Mouse (Mus musculus) 416B (cell line): Measurements from ENCODE around the gene Ttc9c.

Source experiments
- DNase-seq: peaks from one replicate; pipeline ENCODE4 v3.0.0; 2011; ENCODE audit warnings: low read depth

The Ttc9c gene

DNA sequence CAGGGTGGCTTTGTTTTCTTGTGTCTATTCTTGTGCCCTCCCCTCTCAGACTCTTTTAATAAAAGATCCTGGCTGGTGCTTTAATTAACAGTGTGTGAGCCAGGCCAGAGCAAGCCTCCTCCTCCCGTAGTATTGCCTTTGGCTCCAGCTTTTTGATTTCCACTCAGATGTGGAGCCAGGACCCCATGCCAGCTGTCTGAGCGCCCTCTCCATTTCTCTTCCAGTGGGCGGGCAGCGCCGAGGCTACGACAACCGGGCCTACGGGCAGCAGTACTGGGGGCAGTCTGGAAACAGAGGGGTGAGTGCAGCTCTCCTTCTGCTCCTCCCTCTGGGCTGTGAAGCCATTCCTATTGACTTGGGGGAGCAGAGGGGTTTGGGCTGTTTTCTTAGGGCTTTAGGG, 11.5 kb upstream of the Ttc9c start:
- DNase-seq, result no peak

- peak; percentile 52 for DNase-seq
Observed at GRCm38 (mm10) chr19:8829660-8830059, 10.5 kb upstream of the Ttc9c start, which contains the start of gene AC129217.1. TSS of gene AC129217.1 (plus strand) at chr19:8829773.

DNA sequence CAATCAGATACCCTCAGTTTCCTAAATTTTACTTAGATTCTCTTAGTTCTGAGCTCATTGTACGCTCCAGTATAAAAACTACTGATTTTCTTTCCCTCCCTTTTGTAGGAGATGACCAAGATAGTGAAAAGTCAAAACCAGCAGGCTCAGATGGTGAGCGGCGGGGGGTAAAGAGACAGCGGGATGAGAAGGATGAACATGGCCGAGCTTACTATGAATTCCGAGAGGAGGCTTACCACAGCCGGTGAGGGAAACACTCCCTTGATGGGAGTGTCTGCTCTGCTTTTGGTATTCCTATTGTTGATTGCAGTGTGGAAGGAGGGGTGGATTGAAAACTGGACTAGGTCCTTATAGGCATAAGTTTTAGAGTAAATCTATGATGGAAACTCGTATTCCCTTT, 3.6 kb upstream of the Ttc9c start:
- DNase-seq, result no peak

DNA sequence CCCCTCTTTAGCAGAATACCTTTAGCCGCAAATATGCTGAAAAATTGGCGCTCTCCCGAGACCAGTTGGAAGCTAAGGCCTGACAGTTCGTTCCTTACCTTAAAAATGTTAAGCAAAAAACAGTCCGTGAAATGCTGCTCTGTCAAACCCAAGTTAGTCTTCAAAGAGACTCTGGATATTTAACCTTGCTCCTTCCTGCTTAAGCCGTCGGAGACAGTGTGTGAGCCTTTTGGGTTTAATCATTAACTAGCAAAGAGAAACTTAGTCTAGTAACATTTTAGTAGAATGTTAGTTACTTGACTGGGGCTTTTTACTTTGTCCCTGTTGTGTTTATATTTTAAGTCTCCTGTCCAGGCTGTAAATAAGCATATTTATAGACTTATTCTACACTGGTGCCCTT, 2.0 kb upstream of the Ttc9c start:
- no peak for DNase-seq

DNA sequence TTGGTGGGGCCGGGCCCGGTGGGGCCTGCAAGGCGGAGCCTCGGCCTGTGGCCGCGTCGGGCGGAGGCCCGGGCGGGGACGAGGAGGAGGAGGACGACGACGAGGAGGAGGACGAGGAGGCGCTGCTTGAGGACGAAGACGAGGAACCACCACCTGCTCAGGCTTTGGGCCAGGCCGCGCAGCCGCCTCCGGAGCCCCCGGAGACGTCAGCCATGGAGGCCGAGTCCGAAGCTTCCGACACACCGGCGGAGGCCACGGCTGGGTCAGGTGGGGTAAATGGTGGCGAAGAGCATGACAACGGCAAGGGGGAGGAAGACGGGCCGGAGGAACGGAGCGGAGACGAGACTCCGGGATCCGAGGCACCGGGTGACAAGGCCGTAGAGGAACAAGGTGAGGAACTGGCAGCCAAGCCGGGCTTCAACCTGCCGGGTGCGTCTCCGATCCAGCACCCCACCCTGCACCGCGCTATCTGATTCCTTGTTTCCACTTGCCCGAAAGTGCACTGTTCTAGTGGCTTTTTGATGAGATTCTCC, 1.4 kb upstream of the Ttc9c start:
- no peak for DNase-seq

DNA sequence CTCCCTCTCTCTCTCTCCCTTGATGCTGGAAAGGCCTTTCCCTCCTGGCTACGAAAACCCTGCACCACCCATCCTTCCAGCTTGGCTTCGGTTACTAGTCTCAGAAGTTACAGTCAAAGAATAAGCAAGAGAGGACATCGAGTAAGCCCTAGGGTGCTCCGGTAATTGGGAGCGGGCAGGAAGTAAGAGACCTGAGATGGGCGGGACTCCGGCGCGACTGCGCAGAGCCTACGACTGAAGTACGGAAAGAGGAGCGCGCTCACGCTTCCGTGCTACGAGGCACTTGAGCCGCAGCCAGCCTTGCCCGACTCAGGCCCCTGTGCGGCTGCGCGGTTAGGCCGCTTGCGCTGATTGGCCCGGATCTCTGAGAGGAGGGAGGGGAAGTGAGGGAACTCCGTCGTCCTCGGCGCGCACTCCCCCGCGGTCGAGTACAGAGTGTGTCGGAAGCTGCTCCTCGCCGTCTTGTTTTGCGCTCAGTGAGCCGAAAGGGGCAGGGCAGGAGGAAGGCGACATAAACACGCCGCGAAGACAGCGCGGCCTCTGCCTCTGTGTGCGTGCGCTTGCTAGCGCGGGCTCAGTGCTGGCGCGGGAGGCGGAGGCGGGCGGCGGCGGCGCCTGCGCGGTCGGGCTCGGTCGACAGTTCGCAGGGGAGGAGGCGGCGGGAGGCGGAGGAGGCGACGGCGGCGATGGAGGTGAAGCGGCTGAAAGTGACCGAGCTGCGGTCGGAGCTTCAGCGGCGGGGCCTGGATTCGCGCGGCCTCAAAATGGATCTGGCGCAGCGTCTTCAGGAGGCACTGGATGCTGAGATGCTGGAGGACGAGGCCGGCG, 677 bp upstream of the Ttc9c start, which contains the start of gene Hnrnpul2:
TSS of gene Hnrnpul2 (plus strand) at position 415 of the 828 bp plus-strand sequence.
- peak; percentile 99 for DNase-seq

DNA sequence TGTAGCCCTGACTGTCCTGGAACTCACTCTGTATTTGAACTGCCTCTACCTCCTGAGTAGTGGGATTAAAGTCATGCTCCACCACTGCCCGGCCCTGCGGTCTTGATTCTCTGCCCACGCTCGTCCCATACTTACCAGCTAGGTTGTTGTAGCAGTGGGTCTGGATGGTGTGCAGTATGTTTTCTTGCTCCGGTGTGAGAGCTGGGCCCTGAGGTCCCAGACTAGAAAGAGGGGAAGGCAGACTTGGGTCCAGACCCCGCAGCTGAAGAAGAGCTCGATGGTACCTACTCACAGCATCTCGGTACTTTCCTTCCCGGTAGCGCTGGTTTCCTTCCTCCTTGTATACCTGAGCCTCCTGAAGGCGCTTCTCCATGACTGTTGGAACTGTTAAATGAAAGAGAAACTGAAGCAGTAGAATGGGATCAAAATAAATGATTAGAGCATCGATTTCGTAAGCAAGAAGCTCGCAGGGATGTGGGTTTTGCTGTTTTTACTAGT, 783 bp downstream of the Ttc9c start:
- no peak for DNase-seq

- no peak for DNase-seq
Observed at GRCm38 (mm10) chr19:8817001-8817400, 2.1 kb downstream of the Ttc9c start.

- DNase-seq, result peak; percentile 51
Observed at GRCm38 (mm10) chr19:8815812-8816211, 3.3 kb downstream of the Ttc9c start.

DNA sequence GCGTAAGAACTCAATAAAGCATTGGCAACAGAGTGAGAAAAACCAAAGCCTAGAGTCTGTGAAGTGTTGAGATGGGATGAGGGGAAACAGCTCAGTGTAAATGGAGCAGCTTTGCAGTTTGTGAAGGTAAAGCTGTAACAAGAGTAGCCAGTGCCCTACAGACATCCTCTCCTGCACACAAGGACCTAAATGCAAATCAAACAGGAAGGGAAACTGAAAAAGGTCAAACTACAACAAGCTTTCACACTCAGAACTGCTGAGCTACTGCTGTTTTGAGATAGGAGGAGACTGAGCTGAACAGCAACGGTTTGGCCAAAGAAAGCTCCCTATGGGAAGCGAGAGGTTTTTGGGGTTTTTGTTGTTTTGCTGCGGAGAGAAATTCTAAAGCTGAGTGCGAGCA, 12.3 kb downstream of the Ttc9c start:
- DNase-seq, result no peak

DNA sequence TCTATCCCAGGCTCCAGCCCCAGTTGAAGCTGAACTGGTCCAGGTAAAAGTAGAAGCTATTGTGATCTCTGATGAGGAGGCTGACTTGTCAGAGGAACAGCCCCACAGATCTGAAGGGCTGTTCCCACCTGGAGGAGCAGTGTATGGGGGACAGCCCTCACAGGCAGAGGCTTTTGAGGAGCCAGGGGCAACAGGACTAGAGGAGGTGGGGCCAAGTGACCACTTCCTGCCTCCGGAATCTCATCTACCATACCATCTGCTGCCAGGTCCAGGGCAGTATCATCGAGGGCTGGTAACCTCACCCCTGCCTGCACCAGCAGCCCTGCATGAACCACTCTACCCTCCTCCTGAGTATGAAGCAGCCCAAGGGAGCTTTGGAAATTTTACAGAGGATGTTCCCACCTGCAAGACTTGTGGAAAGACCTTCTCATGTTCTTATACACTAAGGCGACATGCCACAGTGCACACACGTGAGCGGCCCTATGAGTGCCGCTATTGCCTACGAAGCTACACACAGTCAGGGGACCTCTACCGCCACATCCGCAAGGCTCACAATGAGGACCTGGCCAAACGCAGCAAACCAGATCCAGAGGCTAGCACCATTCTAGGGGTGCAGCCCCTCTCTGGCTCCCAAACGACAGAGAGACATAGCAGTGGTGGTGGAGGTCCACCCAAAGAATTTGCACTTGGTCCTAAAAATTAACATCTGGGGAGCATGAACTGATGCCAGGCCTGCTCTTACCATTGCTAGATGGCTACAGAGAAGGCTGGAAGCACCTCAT, 15.1 kb downstream of the Ttc9c start:
- peak; percentile 96 for DNase-seq

GRCm38 (mm10) chr19:8803204-8803780, 15.8 kb downstream of the Ttc9c start:
- peak; percentile 91 for DNase-seq

DNA sequence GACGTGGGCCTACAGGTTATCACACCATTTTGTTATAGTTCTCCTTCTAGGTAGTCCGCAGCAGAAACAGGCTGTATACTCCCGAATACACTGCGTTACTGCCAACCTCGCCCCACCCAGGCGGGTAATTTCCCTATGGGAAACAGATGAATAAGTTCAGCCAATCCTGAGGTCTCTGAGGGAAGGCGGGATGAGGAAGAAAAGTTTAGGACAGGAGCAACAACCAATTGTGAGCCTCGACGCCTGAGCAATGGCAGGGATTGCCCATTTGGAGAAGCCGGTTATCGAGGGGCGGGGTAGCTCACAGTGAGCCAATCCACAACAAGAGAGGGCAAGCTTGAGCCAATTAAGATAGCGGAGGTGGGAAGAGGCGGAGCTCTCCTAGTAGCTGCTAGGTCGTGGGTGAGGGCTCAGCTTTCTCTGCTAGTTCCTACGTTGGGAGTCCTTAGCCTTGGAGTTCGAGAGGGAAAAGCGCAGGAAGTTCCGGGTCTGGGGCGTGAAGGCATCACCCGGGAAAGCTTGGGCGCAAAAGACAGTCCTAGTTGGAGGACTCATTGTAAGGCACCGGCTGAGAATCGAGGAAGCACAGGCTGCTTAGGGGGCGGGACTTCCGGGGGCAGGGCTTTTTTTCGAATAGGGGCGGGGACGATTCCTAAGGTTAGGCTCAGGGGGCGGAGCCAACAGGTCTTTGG, 16.9 kb downstream of the Ttc9c start, which contains the start of gene Zbtb3:
TSS of gene Zbtb3 (plus strand) at position 426 of the 692 bp plus-strand sequence.
- peak; percentile 99 for DNase-seq

GRCm38 (mm10) chr19:8798947-8799315, 20.2 kb downstream of the Ttc9c start:
- DNase-seq, result no peak

DNA sequence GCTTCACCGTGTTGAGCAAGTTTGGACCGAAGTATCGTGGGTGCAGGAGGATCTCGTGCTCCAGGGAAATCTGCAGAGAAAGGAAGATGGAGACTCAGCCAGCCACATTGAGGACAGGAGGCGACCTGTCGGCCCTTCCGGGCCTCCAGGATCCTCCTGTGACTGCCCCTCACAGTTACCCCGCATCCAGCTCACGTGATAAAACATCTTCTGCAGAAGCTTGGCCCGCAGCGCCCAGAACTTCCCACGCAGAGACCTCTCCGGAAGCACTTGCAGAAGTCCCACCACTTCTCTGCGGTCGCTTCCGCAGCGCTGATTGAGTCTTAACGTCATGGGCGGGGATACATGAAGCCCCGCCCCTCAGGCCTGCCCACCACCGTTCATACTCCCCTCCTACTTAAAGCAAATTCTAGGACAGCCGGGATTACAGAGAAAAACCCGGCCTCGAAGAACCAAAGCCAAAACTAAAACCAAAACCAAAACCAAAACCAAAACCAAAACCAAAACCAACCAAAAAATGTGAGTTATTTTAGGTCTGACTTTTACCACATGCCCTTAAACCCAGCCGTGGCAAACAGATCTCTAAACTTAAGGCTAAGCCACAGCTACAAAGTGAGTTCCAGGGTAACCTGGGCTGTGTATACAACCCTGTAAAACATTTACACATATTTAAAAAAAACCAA, 20.7 kb downstream of the Ttc9c start, which contains the start of gene Polr2g:
TSS of gene Polr2g (minus strand) at position 314 of the 683 bp plus-strand sequence.
- peak; percentile 97 for DNase-seq

GRCm38 (mm10) chr19:8790171-8790570, 29.0 kb downstream of the Ttc9c start:
- no peak for DNase-seq

- no peak for DNase-seq
Observed at GRCm38 (mm10) chr19:8789171-8789570, 30.0 kb downstream of the Ttc9c start.

DNA sequence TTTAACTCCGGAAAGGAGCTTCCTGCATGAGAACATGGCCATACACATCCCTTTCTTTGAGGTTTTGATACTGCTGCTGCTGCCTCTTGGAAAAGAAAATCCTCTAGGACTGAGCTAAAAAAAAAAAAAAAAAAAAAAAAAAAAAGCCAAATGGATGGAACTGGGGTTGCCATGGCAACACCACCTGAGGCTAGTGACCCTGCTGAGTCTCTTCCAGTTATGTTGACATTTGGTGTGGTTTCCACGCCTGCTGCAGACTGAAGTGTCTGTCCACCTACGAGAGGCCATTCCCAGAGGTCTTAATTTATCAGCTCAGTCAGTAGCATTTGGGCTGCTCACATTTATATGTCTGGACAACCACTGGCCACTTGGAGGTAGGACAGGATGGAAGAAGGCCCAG, 30.6 kb downstream of the Ttc9c start:
- DNase-seq, result no peak

DNA sequence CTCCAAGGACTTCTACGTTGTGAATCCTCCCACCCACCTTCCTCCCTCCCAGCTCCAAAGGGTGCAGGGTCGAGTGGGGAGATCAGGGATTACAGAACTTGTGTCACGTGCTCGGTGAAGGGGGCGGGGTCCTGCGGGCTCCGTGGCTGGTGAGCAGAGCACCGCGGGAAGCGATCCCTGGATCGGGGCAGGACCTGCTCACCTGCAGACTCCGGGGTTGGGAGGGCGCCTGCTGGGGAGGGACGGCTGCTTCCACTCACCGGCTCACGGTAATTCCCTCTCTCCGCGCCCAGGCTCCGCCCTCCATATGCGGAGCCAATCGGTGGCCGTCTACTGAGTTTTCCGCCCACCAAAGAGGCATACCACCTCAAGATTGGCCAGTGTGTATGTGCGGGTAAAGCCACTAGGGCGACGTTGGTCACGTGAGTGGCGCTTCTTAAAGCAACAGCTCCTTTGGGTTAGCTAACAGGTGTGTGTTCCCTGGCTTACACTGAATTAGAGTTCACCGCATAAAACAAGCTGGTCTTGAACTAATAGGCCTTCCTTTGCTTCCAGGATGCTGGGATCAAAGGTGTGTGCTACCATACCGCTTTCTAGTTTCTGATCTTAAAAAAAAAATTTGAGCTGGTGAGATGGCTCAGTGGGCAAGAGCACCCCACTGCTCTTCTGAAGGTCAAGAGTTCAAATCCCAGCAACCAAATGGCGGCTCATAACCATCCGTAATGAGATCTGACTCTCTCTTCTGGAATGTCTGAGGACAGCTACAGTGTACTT, 32.9 kb downstream of the Ttc9c start, which contains the start of gene Taf6l:
TSS of gene Taf6l (minus strand) at position 410 of the 774 bp plus-strand sequence.
- DNase-seq, result peak; percentile 98

- peak; percentile 40 for DNase-seq
Observed at GRCm38 (mm10) chr19:8774951-8775421, 44.1 kb downstream of the Ttc9c start.
